Mouse (Mus musculus) ES-Bruce4 (cell line): ENCODE results near the gene Ccdc18.

Experiments
- CTCF ChIP-seq: IDR thresholded peaks from one replicate; pipeline ENCODE4 v1.8.1; 2011; ENCODE audit warnings: low read depth, low read length
- POLR2A ChIP-seq: IDR thresholded peaks from one replicate; pipeline ENCODE4 v1.8.1; 2011; ENCODE audit warnings: low read length; ENCODE audit not compliant: insufficient read depth

- TF ChIP-seq POLR2A (no peak), CTCF (no peak)
These were observed 23.3 kb upstream of the Ccdc18 start for GRCm38 (mm10) chr5:108109346-108109745.
